Mouse (Mus musculus) kidney, postnatal 14 days (tissue): ENCODE data around the gene Elp5.
"Not testable (repeated sequence)": the region's sequence is repeated elsewhere in the genome, so short reads cannot be mapped to it uniquely, and the experiment has no call there.

ENCODE experiments used
- DNase-seq: peaks from one replicate; pipeline ENCODE4 v3.0.0; 2022; ENCODE audit warnings: mixed read lengths

The Elp5 gene

GRCm38 (mm10) chr11:69955618-69956017 is 26.7 kb downstream of the Elp5 start:
- DNase-seq = not testable (repeated sequence)

- no peak for DNase-seq
Observed at GRCm38 (mm10) chr11:69953267-69953915, 28.9 kb downstream of the Elp5 start.

DNA sequence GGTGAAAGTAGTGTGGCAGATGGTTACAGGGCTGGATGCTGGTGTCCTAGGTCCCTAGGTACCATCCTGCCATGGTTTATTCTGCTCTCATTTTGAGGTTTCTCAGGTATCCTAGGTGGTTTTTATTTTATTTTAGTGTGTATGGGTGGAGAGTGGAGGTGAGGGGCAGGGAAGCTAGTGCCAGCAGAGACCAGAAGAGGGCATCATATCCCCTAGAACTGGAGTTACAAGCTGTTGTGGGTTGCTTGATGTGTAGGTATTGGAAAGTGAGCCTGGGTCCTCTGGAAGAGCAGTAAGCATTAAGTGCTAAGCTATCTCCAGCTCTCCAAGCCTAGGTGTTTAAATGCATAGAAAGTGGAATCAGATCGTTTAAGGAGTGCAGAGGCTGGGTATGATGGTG is 30.0 kb downstream of the Elp5 start:
- no peak for DNase-seq

GRCm38 (mm10) chr11:69950807-69951459 is 31.4 kb downstream of the Elp5 start:
- no peak for DNase-seq

DNA sequence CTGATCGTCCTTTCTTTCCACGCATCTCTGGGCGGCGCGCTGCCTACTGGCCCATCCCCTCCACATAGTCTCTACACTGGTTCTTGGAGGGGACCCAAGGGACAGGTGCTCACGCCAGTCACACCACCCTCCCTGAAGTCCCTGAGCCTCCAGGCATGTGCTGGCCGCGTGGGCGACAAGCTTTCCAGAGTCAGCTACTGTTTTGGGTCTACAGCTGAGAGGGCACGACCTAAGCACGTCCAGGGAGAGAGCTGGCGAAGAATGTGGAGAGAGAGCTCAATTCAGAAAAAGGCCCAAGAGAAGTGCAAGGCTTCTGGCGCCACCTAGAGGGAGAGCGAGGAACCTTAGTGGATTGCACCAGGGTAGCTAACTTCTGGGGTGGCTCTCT is 33.6 kb downstream of the Elp5 start:
- DNase-seq = peak; percentile 92

GRCm38 (mm10) chr11:69948066-69948762 is 34.1 kb downstream of the Elp5 start, which contains the start of gene Slc2a4:
TSS of gene Slc2a4 (minus strand) at chr11:69948188.
- peak; percentile 95 for DNase-seq

DNA sequence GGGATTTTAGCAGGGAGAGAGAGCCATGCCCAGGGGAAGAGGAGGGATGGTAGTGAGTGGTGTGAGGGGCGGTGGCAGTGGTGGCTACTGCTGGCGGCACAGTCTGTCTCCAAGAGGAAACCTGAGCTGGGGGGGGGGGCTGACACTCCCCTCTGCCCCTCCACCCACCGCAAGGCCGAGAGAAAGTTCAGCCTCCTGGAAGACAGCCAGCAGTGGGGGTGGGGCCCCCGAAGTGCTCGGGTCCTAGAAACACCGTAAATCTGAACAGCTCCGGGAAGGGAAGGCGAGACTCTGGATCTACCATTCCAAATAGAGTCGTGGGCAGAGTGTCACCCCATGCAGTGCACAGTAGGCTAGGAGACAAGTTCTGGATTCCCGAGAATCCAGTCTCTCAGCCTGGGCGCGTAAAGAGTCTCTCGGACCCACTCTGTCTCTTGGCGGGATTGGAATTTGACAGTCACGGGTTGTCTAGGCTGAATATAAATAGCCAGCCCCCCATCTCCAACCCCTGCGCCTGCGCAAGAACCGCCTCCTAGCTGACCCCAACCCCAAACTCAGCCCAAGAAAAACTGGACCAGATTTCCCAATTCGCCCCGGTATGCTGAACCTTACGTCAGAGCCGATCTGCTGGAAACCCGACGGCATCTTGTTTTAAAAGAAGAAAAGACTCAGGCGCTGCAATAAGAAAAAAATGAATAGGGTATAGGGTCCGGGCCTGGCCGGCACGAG is 34.8 kb downstream of the Elp5 start:
- peak; percentile 72 for DNase-seq

DNA sequence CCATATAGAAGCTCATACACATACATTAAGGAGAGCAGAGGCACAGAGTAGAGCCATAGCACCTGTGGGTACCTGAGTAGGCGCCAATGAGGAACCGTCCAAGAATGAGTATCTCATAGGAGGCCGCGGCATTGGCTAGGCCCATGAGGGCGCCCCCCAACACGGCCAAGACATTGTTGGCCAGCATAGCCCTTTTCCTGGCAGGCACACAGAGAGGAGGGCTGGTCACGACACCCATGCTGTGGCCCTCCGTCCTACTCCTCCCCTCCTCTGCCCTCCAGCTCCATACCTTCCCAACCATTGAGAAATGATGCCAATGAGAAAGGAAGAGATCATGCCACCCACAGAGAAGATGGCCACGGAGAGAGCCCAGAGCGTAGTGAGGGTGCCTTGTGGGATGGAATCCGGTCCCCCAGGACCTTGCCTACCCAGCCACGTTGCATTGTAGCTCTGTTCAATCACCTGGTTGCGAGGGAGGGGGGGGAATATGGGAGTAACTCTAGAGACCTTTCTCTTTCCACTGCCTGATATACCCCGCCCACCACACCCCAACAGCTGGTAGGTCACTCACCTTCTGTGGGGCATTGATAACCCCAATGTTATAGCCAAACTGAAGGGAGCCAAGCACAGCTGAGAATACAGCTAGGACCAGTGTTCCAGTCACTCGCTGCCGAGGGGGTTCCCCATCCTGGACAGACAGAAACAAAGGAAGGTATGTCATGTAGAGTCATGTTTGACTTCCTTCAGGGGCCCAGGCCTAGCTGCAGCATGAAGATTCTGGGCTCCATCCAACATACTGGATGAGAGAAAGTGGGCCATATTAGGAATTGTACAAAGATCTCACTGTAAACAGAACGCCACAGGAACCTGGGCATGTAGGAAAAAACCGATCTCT is 36.1 kb downstream of the Elp5 start:
- no peak for DNase-seq

DNA sequence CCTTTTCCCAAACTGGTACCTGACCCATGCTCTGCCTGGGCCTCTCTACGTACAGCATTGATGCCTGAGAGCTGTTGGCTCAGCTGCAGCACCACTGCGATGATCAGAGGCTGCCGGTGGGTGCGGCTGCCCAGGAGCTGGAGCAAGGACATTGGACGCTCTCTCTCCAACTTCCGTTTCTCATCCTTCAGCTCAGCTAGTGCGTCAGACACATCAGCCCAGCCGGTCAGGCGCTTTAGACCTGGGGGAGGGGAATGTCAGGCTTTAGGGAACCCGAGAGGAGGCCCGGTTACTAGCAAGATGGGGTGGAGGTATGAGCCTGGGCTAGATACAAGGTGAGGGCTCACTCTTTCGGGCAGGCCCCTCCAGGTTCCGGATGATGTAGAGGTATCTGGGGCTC is 37.1 kb downstream of the Elp5 start:
- DNase-seq = no peak

- DNase-seq = no peak
Observed at GRCm38 (mm10) chr11:69940962-69941361, 41.4 kb downstream of the Elp5 start.

DNA sequence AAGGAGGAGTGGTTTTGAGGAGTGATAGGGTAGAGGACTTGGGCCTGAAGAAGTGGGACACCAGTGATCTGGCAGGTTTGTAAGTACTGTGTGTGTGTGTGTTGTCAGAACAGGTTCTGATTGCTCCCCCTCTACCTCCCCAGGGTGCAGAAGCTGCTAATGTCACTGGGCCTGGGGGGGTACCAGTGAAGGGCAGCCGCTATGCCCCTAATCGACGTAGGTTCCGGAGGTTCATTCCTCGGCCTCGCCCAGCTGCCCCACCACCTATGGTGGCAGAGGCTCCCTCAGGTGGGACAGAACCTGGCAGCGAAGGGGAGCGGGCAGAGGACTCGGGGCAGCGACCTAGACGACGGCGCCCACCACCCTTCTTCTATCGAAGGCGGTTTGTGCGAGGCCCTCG is 42.6 kb downstream of the Elp5 start:
- DNase-seq = no peak

DNA sequence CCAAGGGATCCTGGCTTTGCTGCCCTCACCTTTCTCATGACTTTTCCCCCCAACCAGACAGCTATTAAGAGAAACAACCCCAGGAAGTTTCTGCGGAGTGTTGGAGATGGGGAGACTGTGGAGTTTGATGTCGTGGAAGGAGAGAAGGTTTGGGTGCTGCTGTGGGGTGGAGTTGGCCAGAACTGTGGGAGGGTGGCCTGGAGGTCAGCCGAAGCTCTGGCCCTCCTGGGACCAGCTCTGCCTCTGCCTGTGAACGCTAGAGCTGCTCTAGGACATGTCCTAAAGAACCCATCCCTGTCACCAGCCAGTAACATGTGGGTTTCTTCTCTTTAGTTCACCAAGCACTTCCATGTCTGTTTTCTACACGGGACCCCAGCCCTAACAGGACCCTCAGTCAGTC is 43.1 kb downstream of the Elp5 start:
- DNase-seq = no peak

- peak; percentile 34 for DNase-seq
Observed at GRCm38 (mm10) chr11:69938401-69938979, 43.8 kb downstream of the Elp5 start.

- DNase-seq = peak; percentile 37
Observed at GRCm38 (mm10) chr11:69937834-69938233, 44.5 kb downstream of the Elp5 start.

DNA sequence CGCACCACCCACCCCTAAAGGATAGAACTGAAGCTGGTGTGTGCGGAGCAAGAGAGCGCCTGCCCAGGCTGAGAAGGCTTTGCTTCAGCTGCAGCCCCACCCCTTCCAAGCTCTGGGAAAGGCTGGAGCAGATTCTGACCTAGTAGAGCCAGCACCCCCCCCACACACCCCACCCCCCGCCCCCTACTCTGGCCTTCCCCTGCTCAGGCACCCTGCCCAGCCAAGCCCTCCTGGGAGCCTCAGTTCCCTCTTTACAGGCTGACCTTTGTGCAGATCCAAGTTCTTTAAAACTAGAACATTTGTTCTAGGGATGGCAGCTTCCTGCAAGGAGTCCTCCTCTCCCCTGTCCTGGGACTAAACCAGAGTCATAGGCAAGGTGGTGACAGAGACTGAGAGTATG is 44.9 kb downstream of the Elp5 start:
- DNase-seq = peak; percentile 59

DNA sequence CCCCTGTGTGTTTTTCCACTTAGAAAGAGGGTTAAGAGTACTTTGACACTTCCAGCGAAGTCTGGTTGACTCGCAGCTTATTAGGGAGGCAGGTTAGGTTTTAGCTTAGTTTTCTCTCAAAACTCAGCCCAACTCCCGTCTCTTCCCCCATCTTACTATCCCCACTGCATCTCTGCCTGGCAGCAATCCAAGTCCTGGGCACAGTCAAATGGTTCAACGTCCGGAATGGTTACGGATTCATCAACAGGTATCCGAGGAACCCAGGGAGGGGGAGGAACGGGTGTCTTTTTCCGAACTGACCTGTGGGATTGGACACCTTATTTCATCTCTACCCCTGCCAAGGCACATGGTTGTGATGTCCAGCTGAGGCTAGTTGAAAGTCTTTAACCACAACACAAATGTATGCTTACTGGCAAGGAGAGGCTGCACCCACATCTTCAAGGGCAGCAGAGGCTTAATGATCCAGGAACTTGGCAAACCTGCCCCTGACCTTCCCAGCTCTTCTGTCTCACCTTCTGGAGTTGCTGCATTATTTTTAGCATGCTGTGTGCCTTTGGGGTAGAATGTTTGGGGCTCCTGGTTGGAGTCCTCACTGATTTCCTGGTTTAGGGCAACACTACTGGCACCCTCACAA is 45.5 kb downstream of the Elp5 start:
- peak; percentile 47 for DNase-seq

DNA sequence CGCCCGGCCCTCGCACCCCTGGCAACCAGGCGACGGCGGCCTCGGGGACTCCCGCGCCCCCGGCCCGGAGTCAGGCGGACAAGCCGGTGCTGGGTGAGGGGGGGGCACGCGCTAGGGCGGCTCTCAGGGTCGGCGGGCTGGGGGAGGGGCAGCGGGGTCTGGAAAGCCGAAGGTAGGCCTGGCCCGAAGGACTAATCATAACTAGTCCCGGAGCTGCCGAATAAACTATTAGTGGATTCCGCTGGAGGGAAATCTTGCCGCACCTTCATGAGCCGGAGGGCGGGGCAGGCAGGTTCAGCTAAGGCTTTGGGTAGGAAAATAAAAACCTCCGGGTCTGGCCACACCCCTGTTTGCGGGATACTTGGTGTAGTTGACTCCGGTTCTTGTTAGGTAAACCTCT is 46.2 kb downstream of the Elp5 start:
- DNase-seq = peak; percentile 53

GRCm38 (mm10) chr11:69935137-69935879 is 47.0 kb downstream of the Elp5 start, which contains the start of gene Ybx2:
TSS of gene Ybx2 (plus strand) at chr11:69935796.
- peak; percentile 94 for DNase-seq

GRCm38 (mm10) chr11:69934681-69935080 is 47.6 kb downstream of the Elp5 start:
- DNase-seq = no peak

DNA sequence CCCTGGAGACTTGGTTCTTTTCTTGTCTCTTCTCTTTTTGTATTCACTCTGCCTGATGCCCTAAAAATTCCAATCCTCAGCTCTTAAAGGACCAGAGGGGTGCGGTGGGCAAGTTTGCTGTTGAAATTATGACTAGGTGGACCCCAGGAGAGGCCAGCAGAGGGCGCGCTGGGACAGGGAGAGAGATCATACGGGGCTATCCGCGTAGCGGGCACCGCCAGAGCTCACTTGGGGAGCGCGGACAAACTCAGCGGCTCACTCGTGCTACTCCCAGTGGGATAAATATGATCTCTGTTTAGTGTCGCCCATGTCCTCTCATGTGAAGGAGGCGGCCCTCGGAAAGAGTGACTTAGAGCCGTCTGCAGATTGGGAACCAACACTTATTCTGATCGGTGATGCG is 48.1 kb downstream of the Elp5 start:
- DNase-seq = peak; percentile 91

DNA sequence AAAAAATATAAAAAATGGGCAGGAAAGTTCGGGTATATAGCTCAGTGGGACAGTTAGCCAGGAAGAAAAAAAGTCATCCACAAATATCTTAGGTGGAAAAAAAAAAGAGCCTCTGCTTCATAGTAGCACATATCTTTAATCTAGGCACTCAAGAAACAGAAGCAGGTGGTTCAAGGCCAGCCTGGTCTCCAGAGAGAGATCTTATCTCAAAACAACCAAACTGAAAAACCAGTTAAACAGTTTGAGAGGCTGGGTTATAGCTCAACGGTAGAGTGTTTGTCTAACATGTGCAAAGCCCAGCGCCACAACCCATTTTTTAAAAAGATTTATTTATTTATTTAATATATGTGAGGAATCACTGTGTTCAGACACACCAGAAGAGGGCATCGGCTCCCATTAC is 49.3 kb downstream of the Elp5 start:
- no peak for DNase-seq
